Mouse (Mus musculus): Measurements from ENCODE around the gene Rps12. TPM values are rescaled to one million over a fixed set of nuclear protein-coding genes. Genes with fewer than 3 reads are reported as not detected.

Gene Rps12
- total and polyA plus RNA-seq, 3 experiments: 189 to 603 (median 223) TPM

DNA sequence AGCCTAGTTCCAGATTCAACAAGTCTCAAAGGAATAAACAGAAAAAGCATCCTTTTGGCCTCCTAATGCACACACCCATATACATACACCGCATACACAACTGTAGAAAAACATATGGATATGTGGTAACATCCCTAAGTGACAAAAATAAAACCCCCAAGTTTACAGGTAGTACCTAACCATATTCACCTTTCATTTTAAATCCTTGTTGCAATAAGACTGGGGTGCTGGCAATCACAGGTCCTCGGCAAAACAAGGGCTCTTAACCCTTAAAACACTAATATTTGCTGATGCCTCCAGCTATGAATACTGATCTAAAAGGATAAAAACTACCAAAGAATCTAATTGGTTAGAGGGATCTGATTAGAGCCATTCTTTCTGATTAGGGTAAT lies 3.6 kb downstream of the Rps12 start:
- Histone ChIP-seq H3K27ac (no peak overlapping the region), H3K36me3 (ENCODE audit: control insufficient read depth, insufficient read depth, low read length) (peaks cover 24% of the 10 kb centered on the region), H3K9ac (ENCODE audit: low read depth, low read length) (no peak overlapping the region), H3K79me2 (replicated peaks; ENCODE audit: control insufficient read depth, insufficient read depth, low read length) (no peaks in the 10 kb centered on the region), H3K4me1 (ENCODE audit: control insufficient read depth, insufficient read depth, low read length) (peaks cover 3% of the 10 kb centered on the region), H3K4me3 (no peak overlapping the region), H3K27me3 (ENCODE audit: control insufficient read depth, insufficient read depth, low read length) (no peaks in the 10 kb centered on the region)
- intact Hi-C loops (cut with DNase I): no loop called here
- DNase-seq: no peak
- no peak for TF ChIP-seq EP300 (IDR thresholded peaks at IDR 0.05; ENCODE audit: insufficient read depth, low read depth, low read length)
- TF ChIP-seq POLR2A (IDR thresholded peaks at IDR 0.05; ENCODE audit: insufficient read depth, low read depth, low read length): no peak
- TF ChIP-seq CTCF (IDR thresholded peaks at IDR 0.05): no peak
- WGBS: 24% methylated on average over 2 of the region's 2 CpGs

GRCm38 (mm10) chr10:23782855-23783492 lies 4.1 kb downstream of the Rps12 start:
- Histone ChIP-seq H3K27me3 (ENCODE audit: control insufficient read depth, insufficient read depth, low read length) (no peaks in the 10 kb centered on the region), H3K79me2 (replicated peaks; ENCODE audit: control insufficient read depth, insufficient read depth, low read length) (no peaks in the 10 kb centered on the region), H3K27ac (no peak overlapping the region), H3K9ac (ENCODE audit: low read depth, low read length) (no peak overlapping the region), H3K4me3 (no peak overlapping the region), H3K36me3 (ENCODE audit: control insufficient read depth, insufficient read depth, low read length) (peaks cover 24% of the 10 kb centered on the region), H3K4me1 (ENCODE audit: control insufficient read depth, insufficient read depth, low read length) (peaks cover 3% of the 10 kb centered on the region)
- 47% methylated on average over 2 of the region's 2 CpGs for WGBS
- no peak for DNase-seq
- intact Hi-C loops (cut with DNase I): no loop called here
- TF ChIP-seq POLR2A (IDR thresholded peaks at IDR 0.05; ENCODE audit: insufficient read depth, low read depth, low read length): 0 out of 2 replicates have a peak, but pooled peaks have one; percentile 11
- no peak for TF ChIP-seq EP300 (IDR thresholded peaks at IDR 0.05; ENCODE audit: insufficient read depth, low read depth, low read length)

DNA sequence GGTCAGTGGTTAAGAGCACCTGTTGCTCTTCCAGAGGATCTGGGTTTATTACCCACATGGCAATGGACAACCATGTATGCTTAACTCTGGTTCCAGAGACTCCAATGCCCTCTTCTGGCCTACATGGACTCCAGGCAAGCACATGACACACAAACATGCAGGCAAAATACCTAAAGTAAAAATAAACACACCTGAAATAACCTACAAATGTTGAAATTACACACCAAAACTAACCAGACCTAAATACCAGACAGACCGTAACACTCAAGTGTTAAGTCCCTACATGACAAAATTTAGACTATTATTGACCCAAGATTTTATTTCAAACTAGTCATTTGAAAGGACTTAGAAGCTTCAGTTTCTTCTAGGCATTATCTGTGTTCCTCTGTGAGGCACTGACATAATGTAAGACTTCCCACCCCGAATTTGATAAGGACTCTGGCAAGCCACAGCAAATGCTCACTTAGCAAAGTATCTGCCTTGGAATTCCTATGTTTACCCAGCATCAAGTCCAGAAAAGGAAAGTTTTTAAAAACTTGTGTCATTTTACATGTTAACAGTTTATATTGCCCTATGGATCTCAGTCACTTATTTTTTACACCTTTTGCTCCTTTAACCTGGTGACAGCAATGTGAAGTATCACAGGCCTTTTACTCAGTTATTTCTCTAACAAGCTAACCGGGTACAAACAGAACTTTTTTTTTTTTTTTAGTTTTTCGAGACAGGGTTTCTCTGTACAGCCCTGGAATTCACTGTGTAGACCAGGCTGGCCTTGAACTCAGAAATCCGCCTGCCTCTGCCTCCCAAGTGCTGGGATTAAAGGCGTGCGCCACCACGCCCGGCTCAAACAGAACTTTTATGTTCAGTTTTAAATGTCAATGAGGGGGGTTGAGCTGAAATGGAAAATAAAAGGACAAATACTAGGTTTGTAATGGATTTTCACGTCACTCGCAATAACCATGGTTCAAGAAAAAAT lies 5.0 kb downstream of the Rps12 start:
- TF ChIP-seq CTCF (IDR thresholded peaks at IDR 0.05) (no peak), EP300 (IDR thresholded peaks at IDR 0.05; ENCODE audit: insufficient read depth, low read depth, low read length) (no peak)
- Histone ChIP-seq H3K27ac (no peak overlapping the region), H3K9ac (ENCODE audit: low read depth, low read length) (no peak overlapping the region), H3K4me3 (no peak overlapping the region), H3K79me2 (replicated peaks; ENCODE audit: control insufficient read depth, insufficient read depth, low read length) (no peaks in the 10 kb centered on the region), H3K4me1 (ENCODE audit: control insufficient read depth, insufficient read depth, low read length) (peaks cover 3% of the 10 kb centered on the region), H3K36me3 (ENCODE audit: control insufficient read depth, insufficient read depth, low read length) (peaks cover 24% of the 10 kb centered on the region), H3K27me3 (ENCODE audit: control insufficient read depth, insufficient read depth, low read length) (no peaks in the 10 kb centered on the region)
- intact Hi-C loops (cut with DNase I): no loop called here
- WGBS: 72% methylated on average over 11 of the region's 11 CpGs
- DNase-seq: no peak

- H3K79me2 ChIP-seq (replicated peaks; ENCODE audit: control insufficient read depth, insufficient read depth, low read length): no peaks in the 10 kb centered on the region
- no peaks in the 10 kb centered on the region for H3K27me3 ChIP-seq (ENCODE audit: control insufficient read depth, insufficient read depth, low read length)
- no peak overlapping the region for H3K27ac ChIP-seq
- 83% methylated on average over 6 of the region's 6 CpGs for WGBS
- intact Hi-C loops (cut with DNase I): no loop called here
- peaks cover 2% of the 10 kb centered on the region for H3K4me1 ChIP-seq (ENCODE audit: control insufficient read depth, insufficient read depth, low read length)
- H3K9ac ChIP-seq (ENCODE audit: low read depth, low read length): no peak overlapping the region
- peaks cover 21% of the 10 kb centered on the region for H3K36me3 ChIP-seq (ENCODE audit: control insufficient read depth, insufficient read depth, low read length)
- no peak overlapping the region for H3K4me3 ChIP-seq
- no peak for TF ChIP-seq CTCF (IDR thresholded peaks at IDR 0.05)
- no peak for DNase-seq
These were observed 6.4 kb downstream of the Rps12 start for GRCm38 (mm10) chr10:23780539-23781275.

DNA sequence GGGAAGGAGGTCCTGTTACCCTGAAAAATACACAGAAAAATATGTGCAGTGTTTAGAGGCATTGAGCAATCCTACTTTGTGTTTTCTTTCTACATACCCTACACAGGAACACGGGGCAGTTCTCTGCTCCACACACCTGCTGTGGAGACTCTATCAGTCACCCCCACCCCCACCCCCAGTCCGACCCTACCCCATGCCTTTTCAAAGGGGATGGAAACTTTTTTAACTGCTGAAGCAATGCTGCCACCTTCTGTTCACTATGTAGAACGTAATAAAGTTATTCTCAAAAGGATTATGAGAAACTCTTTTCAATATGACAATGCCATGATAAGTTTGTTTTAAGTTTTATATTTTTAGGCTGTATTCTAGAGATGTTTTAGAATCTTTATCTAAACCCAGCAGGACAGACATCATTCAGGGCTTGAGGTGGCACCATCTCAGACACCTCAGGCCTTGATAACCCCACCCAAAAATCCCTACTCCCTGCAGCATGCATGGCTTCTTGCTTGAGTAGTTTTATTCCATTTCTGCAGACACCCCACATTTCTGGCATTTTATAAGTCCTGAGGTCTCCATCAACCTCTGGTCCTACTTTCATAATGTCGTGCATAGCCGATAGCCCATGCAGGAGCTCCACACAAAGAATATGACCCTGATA lies 9.7 kb downstream of the Rps12 start:
- 32% methylated on average over 5 of the region's 5 CpGs for WGBS
- Histone ChIP-seq H3K4me1 (ENCODE audit: control insufficient read depth, insufficient read depth, low read length) (no peaks in the 10 kb centered on the region), H3K9ac (ENCODE audit: low read depth, low read length) (no peak overlapping the region), H3K27ac (no peak overlapping the region), H3K36me3 (ENCODE audit: control insufficient read depth, insufficient read depth, low read length) (no peaks in the 10 kb centered on the region; the same call in 1 of the 2 replicates), H3K27me3 (ENCODE audit: control insufficient read depth, insufficient read depth, low read length) (no peaks in the 10 kb centered on the region), H3K4me3 (no peak overlapping the region), H3K79me2 (replicated peaks; ENCODE audit: control insufficient read depth, insufficient read depth, low read length) (no peaks in the 10 kb centered on the region)
- no peak for DNase-seq
- intact Hi-C loops (cut with DNase I): loop anchor here (5.0 to 10.0 kb wide), 3 partner anchors 163 to 695 kb away; no protein-coding TSS in a partner anchor
- TF ChIP-seq CTCF (IDR thresholded peaks at IDR 0.05) (peak; percentile 63), POLR2A (IDR thresholded peaks at IDR 0.05; ENCODE audit: insufficient read depth, low read depth, low read length) (no peak)
